Mouse (Mus musculus) adrenal gland, adult 18-20 months (tissue): Measurements from ENCODE around the gene Slc35c1. TPM values are rescaled to one million over a fixed set of nuclear protein-coding genes. Genes with fewer than 3 reads are reported as not detected.

Experiments used
- DNase-seq, 2 experiments: peaks; one replicate each; pipeline ENCODE4 v3.0.0; 2021 to 2022; ENCODE audit warnings: low spot score in 2 of 2
- long read RNA-seq, 2 experiments: library from polyadenylated mRNA; stranded (forward); transcript quantifications; one replicate each; pipeline ENCODE4 v2.0.0; 2021
- total RNA-seq, 2 experiments: library from RNA; stranded (reverse); gene quantifications; 1 replicate in 1 of 2; 2 replicates in 1 of 2; pipeline ENCODE4 v1.2.3; 2021

The Slc35c1 gene
- total RNA-seq: 10 to 100 TPM; 12.1 to 21.7 TPM
- long read RNA-seq, experiment 1, transcript Slc35c1-201 (2 exons, 3,139 nt): major isoform, 15 of 19 reads
- long read RNA-seq, experiment 1, partial matches to known transcripts: 0 of 19 reads
- long read RNA-seq, experiment 1, other reads (novel, unspliced or antisense): 0 of 19 reads
- long read RNA-seq, experiment 2, transcript Slc35c1-201 (2 exons, 3,139 nt): major isoform, 8 of 15 reads
- long read RNA-seq, experiment 2, partial matches to known transcripts: 0 of 15 reads
- long read RNA-seq, experiment 2, other reads (novel, unspliced or antisense): 6 of 15 reads

DNA sequence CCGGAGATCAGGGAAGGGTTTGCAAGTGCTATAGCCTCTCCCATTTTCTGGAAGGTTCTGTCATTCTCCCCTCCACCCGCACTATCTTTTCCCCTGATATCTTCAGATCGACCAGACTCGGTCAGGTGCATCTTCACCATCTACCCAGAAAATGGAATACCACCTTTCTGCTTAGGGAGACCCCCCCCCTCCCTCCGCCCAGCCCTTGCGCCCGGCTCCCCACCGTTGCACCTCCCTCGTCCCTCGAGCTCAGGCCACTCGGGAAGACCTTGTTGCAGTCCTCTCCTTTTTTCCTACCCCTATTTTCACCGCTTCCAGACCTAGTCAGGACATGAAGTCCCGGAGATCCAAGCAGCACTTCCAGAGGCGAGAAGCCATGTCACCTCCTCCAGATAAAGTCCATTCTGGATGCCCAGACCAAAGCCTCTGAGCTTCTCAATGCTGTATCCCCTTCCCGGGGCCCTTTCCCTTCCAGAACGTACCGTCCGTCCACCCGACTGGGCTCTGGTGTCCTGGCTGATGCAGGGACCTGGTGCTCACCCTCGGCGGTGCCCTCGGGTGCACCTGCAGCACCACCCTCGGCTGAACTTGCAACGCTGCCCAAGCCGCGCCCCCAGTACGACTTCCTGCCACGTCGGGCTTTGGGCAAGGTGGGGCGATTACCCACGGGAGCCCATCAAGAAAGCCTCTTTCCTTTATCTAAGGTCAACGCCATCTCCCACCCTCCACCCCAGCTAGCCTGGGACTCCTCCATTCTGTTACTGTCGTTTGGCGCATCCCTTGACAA is at the start of gene Slc35c1:
Gene Slc35c1 (minus strand): TSS at position 618 of the 787 bp plus-strand sequence.
- peak; percentile 31 to 37 for DNase-seq

DNA sequence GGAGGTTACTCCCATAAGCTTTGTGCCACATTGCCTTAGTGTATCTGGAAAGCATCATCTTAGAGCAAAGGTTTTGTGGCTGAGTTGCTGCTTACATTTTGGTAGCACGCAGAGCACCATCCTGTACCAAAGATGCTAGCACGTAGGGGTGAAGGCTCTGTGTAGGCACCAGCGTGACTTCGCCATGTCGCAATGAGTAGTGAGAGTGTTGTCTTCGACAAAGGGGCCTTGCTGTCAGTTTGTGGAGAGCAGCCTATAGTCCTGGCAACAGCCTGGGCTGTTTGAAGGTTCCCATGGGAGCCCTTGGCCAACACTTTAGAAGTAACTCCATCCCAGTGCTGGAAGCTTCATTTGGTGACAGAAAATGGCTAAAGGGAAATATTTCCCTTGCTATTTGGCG is 45.0 kb upstream of the Slc35c1 start:
- peak in 1 of 2 experiments; percentile 14 for DNase-seq

DNA sequence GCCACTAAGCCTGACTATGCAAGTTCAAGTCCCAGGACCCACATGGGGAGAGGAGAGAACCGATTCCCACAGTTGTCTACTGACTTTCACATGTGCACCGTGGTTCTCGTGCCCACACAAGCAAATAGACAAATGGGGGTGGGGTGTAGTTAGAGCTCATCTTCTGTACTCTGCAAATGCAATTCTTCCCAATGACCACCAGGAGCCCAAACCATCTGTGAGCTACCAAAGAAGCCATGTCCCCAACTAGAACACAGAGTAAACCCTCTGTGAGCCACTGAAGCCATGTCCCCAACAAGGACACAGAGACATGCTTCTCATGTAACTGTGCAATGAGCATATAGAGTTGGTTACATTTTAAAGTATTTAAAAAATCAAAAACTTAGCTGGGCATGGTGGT is 43.1 kb upstream of the Slc35c1 start:
- DNase-seq: no peak

DNA sequence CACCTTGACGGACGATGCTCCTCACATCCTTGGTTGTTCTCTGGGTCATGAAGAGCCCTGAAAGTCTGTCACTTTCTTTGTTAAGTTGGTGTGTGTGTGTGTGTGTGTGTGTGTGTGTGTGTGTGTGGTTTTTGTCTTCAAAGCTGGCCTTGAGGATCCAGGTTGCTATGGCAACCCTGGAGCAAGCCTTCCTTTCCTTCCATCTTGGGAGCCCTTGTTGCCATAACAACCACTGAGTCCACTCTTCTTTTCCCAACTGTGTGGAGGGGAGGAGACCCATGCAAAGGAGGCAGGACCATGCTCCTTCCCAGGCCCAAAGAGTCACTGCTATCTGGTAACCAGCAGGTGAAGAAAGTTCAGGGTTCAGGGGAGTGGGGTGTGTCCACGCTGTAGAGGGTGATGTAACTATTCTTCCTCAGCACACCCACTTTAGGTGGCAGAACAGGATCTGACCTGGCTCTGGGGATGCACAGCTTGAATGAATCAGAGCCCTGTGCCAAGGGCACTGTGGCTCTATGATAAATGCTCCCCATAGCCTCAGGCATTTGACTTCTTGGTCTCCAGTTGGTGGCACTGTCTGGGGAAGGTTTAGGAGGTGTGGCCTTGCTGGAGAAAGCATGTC is 39.5 kb upstream of the Slc35c1 start:
- no peak for DNase-seq

DNA sequence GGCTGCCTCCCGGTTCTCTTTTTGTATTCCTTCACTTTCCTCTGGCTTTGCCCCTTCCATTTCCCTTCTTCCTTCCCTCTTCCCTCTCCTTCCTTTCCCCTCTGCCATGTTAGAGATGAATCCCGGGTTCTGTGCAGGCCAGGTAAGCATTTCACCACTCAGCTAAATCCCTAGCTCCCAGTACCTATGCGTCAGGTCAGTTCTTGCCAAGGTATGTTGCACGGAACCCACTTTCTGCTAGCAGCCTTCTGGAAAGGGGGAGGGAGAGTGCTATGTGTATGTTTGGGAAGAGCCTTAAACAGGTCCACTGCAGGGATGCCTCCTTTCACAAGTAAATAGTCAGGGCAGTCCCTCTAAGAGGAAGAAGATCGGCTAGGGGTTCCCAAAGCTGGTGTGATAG is 36.8 kb upstream of the Slc35c1 start:
- no peak for DNase-seq

DNA sequence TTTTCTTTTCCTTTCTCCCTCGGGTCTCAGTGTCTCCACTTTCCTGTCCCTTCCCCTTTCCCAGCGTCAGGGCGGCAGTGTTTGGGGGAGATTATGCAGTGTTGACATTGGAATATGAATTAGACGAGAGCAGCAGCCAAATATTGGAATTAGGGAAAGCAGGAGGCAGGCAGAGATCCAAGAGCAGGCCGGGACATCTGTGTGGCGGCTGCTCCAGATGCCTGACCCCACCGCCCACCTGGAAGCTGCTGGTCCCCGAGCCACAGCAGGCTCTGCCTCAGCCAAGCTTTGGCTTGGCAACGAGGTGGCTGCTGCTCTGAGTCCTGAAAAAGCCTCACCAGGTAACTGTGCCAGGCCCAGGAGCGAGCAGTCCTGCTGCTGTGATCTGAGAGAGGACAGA is 36.3 kb upstream of the Slc35c1 start:
- DNase-seq: no peak

DNA sequence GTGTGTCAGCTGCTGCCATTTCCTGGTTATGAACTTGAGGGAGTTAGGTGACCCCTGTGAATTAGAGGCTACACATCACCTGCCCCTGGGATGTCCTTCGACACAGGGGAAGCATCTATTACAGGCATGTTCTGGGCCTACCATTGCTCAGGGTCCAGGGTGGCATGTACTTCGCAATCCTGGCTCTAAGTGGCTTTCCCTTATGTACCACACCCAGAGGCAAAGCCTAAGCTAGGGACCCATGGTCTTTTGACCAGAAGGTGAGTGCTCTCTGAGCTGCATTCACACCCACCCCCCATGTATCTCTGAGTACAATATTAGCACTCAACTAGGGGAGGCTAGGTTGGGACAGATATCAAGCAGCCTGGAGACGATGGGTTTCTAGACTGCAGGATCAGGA is 34.6 kb upstream of the Slc35c1 start:
- no peak for DNase-seq

DNA sequence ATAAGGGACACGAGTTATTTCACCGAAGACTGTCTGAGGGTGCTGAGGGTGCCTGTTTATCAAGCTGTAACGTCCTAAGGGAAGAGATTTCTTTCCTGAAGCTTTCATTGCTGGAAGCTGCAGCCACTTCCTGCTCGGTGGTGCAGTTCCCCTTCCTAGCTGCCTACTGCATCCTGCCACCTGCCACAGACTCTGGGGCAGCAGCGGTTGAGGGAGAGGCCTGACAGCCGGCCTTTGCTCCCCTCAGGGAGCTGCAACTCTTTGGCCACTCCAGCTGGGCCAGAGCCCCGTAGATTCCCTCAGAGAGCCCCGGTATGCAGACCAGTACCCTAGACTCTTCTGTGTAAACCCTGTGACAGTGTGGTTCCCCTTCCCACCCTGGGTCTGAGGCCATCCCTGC is 34.1 kb upstream of the Slc35c1 start:
- DNase-seq: no peak

DNA sequence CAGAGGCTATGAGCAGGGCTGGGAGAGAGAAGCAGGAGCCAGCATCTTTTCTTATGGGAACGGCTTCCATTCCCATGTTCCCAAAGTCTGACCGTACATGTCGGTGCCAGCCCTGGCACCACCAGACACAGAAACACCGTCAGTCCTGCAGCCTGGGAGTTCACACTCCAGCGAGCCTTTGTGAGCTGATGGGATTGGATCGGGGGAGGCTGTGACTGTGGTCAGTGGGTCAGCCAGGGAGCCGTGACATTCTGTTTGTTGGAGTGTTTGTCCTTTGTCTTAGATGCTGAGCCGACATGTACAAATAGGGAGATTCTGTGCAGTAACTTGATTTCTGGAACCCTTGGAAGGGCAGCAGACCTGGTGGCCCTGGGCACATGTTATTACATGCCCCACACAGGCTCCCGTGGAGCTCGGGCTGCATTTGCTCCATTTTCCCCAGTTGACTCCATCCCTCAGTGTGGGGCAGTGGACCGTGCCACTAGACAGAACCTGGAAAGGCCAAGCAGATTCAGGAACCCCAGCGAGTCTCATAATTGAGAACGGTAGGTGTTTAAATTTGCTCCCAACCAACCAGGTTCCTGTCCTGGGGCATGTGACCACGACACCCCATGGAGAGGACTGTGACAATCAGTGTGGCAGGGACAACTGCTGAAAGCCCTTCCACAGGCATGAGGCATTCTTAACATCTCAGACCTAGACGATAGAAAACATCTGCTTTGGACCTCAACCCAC is 33.5 kb upstream of the Slc35c1 start:
- DNase-seq: no peak

DNA sequence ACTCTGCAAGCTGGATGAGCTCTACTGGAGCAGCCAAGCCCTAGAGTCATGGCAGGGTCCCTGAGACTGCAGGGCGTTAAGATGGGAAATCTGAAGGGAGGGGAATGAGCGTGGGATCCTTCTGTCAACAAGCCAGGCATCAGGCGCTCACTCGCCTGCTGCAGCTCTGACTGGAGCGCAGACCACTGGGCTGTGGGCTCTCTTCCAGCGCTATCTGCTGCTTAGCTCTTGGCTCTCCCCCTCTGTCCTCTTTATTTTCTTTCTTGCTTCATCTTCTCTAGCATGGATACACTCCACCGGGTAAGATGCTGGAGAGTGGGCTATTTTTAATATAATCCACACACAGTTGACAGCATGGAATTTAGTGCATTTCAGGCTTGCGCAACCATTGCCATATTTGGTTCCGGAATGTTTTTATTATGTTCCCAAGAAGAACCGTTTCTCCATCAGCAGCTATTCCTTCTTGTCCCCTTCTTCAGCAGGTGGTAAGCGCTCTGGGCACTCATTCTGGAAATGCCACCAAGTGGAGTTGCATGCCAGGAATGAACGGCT is 31.7 kb upstream of the Slc35c1 start:
- no peak for DNase-seq

DNA sequence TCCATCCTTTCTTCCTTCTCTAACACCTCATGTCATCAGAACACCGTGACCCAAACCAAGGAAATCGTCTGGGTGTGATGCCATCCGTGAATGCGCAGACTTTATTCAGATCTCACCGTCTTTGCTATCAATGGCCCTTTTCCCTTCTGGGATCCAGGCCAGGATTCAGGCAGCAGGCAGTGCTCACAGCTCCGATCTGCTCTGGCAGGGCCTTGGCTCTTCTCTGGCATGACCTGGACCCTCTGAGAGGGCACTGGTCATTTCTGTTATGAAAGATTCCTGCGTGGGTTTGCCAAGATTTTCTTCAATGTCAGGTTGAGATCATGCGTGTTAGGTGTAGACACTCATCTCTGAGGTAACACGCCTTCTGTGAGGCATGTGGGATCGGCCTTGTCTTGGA is 30.2 kb upstream of the Slc35c1 start:
- DNase-seq: no peak

DNA sequence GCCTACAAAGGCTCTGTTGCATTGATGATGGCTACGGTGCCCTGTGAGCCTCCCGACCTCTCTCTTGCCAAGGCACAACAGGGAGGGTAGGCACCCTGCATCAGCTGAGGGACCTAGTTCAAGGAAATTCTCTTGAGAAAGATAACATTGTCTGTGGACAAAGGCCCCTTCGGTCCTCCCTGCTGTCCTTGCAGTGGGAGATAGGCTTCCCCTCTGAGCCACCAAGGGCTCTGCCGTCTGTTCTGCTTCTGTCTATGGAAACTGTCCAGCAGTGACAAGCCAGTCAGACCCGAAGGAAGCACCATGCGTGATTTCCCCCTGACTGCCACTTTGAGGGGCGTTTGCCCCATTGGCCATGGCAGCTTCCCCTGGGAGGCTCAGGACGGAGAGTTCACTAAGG is 27.5 kb upstream of the Slc35c1 start:
- DNase-seq: no peak

DNA sequence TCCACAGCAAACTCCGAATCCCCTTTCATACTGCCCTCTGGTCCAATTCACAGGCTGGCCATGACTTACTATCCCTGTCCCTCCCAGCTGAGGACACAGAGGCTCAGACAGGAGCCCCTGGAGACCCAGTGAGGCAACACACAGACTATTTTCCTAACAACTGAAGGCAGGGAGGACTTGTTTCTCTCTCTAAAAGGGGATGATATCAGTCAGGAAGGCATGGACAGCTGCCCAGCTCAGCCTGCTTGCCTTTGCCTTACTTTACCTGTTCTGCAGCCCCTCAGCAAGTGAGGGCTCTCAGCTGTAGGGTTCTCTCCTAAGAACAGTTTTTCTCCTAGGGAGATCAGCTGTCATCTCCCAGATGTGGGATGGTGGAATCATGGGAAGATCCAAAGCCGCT is 26.6 kb upstream of the Slc35c1 start:
- DNase-seq: no peak

DNA sequence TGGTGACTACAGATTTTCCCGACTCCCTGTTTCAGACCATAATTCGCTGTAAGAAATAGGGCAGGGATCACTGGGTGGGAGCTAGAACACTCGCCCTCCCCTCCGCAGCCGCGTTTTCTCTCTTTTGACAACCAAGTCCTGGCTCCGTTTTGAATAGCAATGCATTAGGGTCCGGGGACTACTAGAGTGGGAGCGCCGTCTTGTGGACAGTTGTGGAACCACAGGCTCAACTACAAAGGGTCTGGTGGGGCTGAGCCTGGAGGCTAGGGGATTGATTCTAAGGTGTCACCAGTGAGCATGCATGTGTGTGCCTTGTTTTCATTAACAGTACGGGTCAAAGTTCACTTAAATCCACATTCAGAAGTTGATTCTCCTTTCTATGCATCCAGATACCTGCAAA is 26.1 kb upstream of the Slc35c1 start:
- peak; percentile 82 for DNase-seq

DNA sequence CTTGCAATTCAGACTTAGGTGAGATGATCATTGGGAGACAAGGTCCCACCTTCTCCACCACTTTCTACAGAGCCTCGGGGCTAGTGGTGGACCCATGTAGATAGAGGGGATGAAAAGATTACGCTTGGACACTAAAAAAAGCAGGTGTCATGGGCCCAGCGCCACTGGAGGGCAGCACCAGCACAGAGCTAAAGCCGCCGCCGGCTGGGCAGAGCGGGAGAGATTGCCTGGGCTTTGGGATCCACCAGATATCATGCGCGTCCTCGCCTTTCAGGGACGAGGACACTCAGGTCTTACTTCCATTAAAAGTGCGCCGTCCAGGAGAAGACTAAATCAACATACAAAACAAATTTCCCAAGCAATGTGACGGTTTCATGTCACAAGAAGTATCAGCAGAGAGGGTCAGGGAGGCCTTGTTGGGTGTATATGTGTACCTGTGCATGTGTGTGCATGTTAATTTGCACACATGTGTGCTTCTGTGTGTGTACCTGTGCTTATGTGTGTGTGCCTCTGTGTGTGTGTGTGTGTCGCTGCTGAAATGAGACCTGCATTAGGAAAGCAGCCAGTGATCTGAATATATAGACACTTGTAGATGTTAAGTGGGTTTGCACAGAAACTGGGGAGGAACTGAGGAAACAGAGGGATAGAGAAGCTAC is 25.4 kb upstream of the Slc35c1 start:
- DNase-seq: peak; percentile 75 to 80

DNA sequence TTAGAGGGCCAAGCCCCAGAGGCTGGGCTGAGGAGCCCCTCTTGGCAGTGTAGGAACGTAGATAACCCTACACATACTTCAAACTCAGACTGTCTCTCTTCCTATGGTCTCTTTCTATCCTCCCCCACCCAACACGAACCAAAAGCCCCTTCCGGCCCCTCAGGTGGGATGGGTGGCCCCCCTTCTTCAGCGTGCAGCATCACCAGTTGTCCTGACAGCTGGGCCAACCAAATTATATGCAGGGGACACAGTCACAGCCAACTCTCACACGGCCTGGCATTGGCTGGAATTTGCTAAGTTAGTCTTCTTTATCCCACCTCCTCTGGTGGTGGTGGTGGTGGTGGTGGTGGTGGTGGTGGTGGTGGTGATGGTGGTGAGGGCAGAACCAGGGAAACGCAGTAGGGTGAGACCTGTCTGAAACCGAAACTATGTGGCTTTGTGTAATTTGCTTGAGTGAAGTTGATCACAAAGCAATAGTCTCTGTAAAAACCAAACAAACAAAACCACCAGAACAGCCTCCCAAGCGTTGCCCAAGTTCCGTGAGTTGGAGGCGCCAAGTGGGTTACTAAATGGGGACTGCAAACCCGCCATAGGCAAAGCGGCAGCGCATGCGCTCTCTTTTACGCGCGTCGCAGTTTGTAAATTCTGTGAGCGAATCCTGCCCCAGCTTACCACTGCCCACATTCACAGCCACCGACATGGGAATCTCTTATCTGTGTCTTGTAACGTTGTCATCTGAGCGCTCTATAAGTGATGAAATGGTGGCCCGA is 24.1 kb upstream of the Slc35c1 start:
- DNase-seq: no peak

DNA sequence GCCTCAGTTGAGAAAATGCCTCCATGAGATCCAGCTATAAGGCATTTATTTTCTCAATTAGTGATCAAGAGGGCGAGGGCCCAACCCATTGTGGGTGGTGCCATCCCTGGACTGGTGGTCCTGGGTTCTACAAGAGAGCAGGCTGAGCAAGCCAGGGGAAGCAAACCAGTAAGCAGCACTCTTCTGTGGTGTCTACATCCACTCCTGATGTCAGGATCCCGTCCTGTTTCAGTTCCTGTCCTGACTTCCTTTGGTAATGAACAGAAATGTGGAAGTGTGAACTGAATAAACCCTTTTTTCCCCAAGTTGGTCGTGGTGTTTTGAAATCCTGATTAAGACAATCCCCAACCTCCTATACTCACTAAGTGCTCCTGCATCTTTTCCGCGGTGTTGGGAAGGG is 23.2 kb upstream of the Slc35c1 start:
- no peak for DNase-seq

DNA sequence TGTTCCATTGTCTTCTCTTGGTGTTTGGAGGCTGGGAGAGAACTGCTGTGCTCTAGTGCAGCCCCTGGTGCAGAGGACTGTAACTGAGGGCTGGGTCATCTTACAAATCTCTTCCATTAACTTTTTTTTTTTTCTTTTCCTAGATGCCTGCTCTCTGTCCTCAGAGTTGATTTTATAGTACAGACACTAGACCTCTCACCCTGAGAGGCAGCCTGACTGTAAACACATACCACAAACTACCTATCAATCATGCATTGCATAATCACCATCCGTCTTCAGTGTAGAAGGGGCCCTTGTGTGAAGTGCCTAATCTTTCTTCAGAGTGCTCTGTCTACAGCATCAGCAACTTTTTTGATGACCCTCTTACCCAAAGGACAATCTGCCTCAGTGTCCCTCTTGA is 22.2 kb upstream of the Slc35c1 start:
- DNase-seq: no peak

DNA sequence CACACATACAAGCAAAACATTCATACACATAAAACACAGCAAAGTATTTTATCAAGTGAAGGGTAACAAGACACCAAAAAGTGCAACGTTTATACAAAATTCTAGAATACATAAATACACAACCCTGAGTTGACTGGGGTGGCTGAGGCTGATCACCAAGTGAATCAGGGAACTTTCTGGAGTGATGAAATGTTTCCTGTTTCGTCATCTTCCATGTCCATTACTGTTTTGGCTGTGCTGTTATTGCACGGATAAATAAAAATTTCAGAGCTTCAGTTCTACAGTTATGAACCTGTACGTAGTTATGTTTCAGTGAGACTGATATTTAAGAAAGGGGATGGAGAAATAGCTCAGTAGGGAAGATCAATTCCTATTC is 18.0 kb upstream of the Slc35c1 start:
- no peak for DNase-seq

DNA sequence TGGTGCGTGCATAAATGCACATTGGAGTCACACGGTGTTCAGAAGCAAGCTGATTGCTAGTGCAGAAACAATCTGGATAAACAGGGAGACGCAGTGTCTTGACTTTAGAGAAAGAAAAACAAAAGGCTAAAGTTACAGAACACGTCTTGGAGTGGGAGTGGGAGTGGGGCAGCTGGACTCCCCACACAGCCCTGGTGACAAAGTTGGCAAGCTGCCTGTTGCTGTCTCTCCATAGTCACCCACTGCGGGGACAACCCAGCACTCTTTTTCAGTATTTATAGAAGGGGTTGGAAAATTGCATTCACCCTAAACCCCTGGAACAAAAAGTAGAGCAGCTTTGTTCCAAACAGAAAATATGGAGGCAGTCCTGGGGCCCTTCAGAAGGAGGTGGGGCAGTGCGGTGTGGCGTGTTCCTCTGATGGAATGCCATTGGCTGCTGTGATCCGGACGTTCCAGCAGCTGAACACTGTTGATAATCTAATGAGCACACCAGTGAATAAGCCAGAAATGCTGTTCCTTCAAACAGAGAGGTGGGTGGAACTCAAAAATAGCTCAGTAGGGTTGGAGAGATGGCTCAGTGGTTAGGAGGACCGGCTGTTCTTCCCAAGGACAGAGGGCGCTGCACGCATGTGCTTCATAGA is 17.5 kb upstream of the Slc35c1 start:
- DNase-seq: no peak
